Mouse (Mus musculus): ENCODE data around the gene Klkb1. TPM values are rescaled to one million over a fixed set of nuclear protein-coding genes. Genes with fewer than 3 reads are reported as not detected.

Klkb1 gene
- polyA plus RNA-seq, 1 experiment: not detected

- Histone ChIP-seq H3K4me3 (replicated peaks) (no peak overlapping the region), H3K36me3 (ENCODE audit: control insufficient read depth) (no peaks in the 10 kb centered on the region), H3K9me3 (ENCODE audit: control insufficient read depth, low read length) (no peaks in the 10 kb centered on the region), H3K4me1 (ENCODE audit: control insufficient read depth) (no peaks in the 10 kb centered on the region), H3K27me3 (ENCODE audit: control insufficient read depth) (no peaks in the 10 kb centered on the region)
- TF ChIP-seq TAL1 (IDR thresholded peaks at IDR 0.05; ENCODE audit: low read length) (no peak), GATA1 (IDR thresholded peaks at IDR 0.05; ENCODE audit: low read length) (no peak)
Observed at GRCm38 (mm10) chr8:45324151-45324550, 29.5 kb upstream of the Klkb1 start.

- H3K36me3 ChIP-seq (ENCODE audit: control insufficient read depth): no peaks in the 10 kb centered on the region
- TF ChIP-seq TAL1 (IDR thresholded peaks at IDR 0.05; ENCODE audit: low read length) (no peak), GATA1 (IDR thresholded peaks at IDR 0.05; ENCODE audit: low read length) (no peak)
- no peaks in the 10 kb centered on the region for H3K4me1 ChIP-seq (ENCODE audit: control insufficient read depth)
- no peaks in the 10 kb centered on the region for H3K9me3 ChIP-seq (ENCODE audit: control insufficient read depth, low read length)
- H3K27me3 ChIP-seq (ENCODE audit: control insufficient read depth): no peaks in the 10 kb centered on the region
- H3K4me3 ChIP-seq (replicated peaks): no peak overlapping the region
Observed at GRCm38 (mm10) chr8:45321365-45321764, 26.7 kb upstream of the Klkb1 start.

- Histone ChIP-seq H3K4me1 (ENCODE audit: control insufficient read depth) (no peaks in the 10 kb centered on the region), H3K9me3 (ENCODE audit: control insufficient read depth, low read length) (no peaks in the 10 kb centered on the region), H3K27me3 (ENCODE audit: control insufficient read depth) (no peaks in the 10 kb centered on the region), H3K36me3 (ENCODE audit: control insufficient read depth) (no peaks in the 10 kb centered on the region), H3K4me3 (replicated peaks) (no peak overlapping the region)
- TF ChIP-seq TAL1 (IDR thresholded peaks at IDR 0.05; ENCODE audit: low read length) (no peak), GATA1 (IDR thresholded peaks at IDR 0.05; ENCODE audit: low read length) (no peak)
Observed at GRCm38 (mm10) chr8:45320930-45321329, 26.3 kb upstream of the Klkb1 start.

GRCm38 (mm10) chr8:45310967-45311366 lies 16.3 kb upstream of the Klkb1 start:
- H3K4me3 ChIP-seq (replicated peaks): no peak overlapping the region
- no peaks in the 10 kb centered on the region for H3K4me1 ChIP-seq (ENCODE audit: control insufficient read depth)
- H3K36me3 ChIP-seq (ENCODE audit: control insufficient read depth): no peaks in the 10 kb centered on the region; the same call in 1 of the 2 replicates
- peaks cover 2% of the 10 kb centered on the region; the same call in 1 of the 2 replicates for H3K9me3 ChIP-seq (ENCODE audit: control insufficient read depth, low read length)
- no peaks in the 10 kb centered on the region for H3K27me3 ChIP-seq (ENCODE audit: control insufficient read depth)
- TF ChIP-seq TAL1 (IDR thresholded peaks at IDR 0.05; ENCODE audit: low read length): no peak
- TF ChIP-seq GATA1 (IDR thresholded peaks at IDR 0.05; ENCODE audit: low read length): no peak

GRCm38 (mm10) chr8:45308366-45308765 lies 13.7 kb upstream of the Klkb1 start, which contains the start of gene Gm45753:
Gene Gm45753, minus strand, starts transcription at chr8:45308466.
- no peaks in the 10 kb centered on the region for H3K4me1 ChIP-seq (ENCODE audit: control insufficient read depth)
- no peaks in the 10 kb centered on the region; the same call in 1 of the 2 replicates for H3K9me3 ChIP-seq (ENCODE audit: control insufficient read depth, low read length)
- no peak within 1 kb of the TSS for H3K4me3 ChIP-seq (replicated peaks)
- no peaks in the 10 kb centered on the region for H3K27me3 ChIP-seq (ENCODE audit: control insufficient read depth)
- H3K36me3 ChIP-seq (ENCODE audit: control insufficient read depth): no peaks in the 10 kb centered on the region; the same call in 1 of the 2 replicates
- no peak for TF ChIP-seq TAL1 (IDR thresholded peaks at IDR 0.05; ENCODE audit: low read length)
- TF ChIP-seq GATA1 (IDR thresholded peaks at IDR 0.05; ENCODE audit: low read length): no peak

- Histone ChIP-seq H3K4me1 (ENCODE audit: control insufficient read depth) (no peaks in the 10 kb centered on the region), H3K9me3 (ENCODE audit: control insufficient read depth, low read length) (no peaks in the 10 kb centered on the region; the same call in 1 of the 2 replicates), H3K36me3 (ENCODE audit: control insufficient read depth) (no peaks in the 10 kb centered on the region; the same call in 1 of the 2 replicates), H3K27me3 (ENCODE audit: control insufficient read depth) (no peaks in the 10 kb centered on the region), H3K4me3 (replicated peaks) (no peak overlapping the region)
- no peak for TF ChIP-seq GATA1 (IDR thresholded peaks at IDR 0.05; ENCODE audit: low read length)
- no peak for TF ChIP-seq TAL1 (IDR thresholded peaks at IDR 0.05; ENCODE audit: low read length)
Observed at GRCm38 (mm10) chr8:45305479-45305878, 10.8 kb upstream of the Klkb1 start.

- no peaks in the 10 kb centered on the region for H3K4me1 ChIP-seq (ENCODE audit: control insufficient read depth)
- no peaks in the 10 kb centered on the region for H3K36me3 ChIP-seq (ENCODE audit: control insufficient read depth)
- TF ChIP-seq TAL1 (IDR thresholded peaks at IDR 0.05; ENCODE audit: low read length) (no peak), GATA1 (IDR thresholded peaks at IDR 0.05; ENCODE audit: low read length) (no peak)
- H3K27me3 ChIP-seq (ENCODE audit: control insufficient read depth): no peaks in the 10 kb centered on the region
- H3K4me3 ChIP-seq (replicated peaks): no peak overlapping the region
- no peaks in the 10 kb centered on the region for H3K9me3 ChIP-seq (ENCODE audit: control insufficient read depth, low read length)
Observed at GRCm38 (mm10) chr8:45304354-45304753, 9.7 kb upstream of the Klkb1 start.

- TF ChIP-seq TAL1 (IDR thresholded peaks at IDR 0.05; ENCODE audit: low read length) (no peak), GATA1 (IDR thresholded peaks at IDR 0.05; ENCODE audit: low read length) (no peak)
Observed at GRCm38 (mm10) chr8:45302390-45302789, 7.7 kb upstream of the Klkb1 start.

GRCm38 (mm10) chr8:45295276-45295675 lies 617 bp upstream of the Klkb1 start:
- Histone ChIP-seq H3K27me3 (ENCODE audit: control insufficient read depth) (no peaks in the 10 kb centered on the region), H3K4me1 (ENCODE audit: control insufficient read depth) (no peaks in the 10 kb centered on the region), H3K4me3 (replicated peaks) (no peak overlapping the region), H3K36me3 (ENCODE audit: control insufficient read depth) (no peaks in the 10 kb centered on the region), H3K9me3 (ENCODE audit: control insufficient read depth, low read length) (peaks cover 11% of the 10 kb centered on the region)
- TF ChIP-seq TAL1 (IDR thresholded peaks at IDR 0.05; ENCODE audit: low read length): no peak
- TF ChIP-seq GATA1 (IDR thresholded peaks at IDR 0.05; ENCODE audit: low read length): no peak

More at GRCm38 (mm10) chr8:45302390-45302789, 7.7 kb upstream of the Klkb1 start:
- H3K9me3 ChIP-seq (ENCODE audit: control insufficient read depth, low read length): peaks cover 3% of the 10 kb centered on the region; the same call in 1 of the 2 replicates
- H3K36me3 ChIP-seq (ENCODE audit: control insufficient read depth): no peaks in the 10 kb centered on the region
- H3K27me3 ChIP-seq (ENCODE audit: control insufficient read depth): no peaks in the 10 kb centered on the region
- H3K4me3 ChIP-seq (replicated peaks): no peak overlapping the region
- no peaks in the 10 kb centered on the region for H3K4me1 ChIP-seq (ENCODE audit: control insufficient read depth)

- Histone ChIP-seq H3K9me3 (ENCODE audit: control insufficient read depth, low read length) (0 out of 2 replicates have a peak, but pooled peaks cover 7% of the 10 kb centered on the region), H3K27me3 (ENCODE audit: control insufficient read depth) (no peaks in the 10 kb centered on the region), H3K36me3 (ENCODE audit: control insufficient read depth) (no peaks in the 10 kb centered on the region), H3K4me1 (ENCODE audit: control insufficient read depth) (no peaks in the 10 kb centered on the region), H3K4me3 (replicated peaks) (no peak overlapping the region)
- TF ChIP-seq TAL1 (IDR thresholded peaks at IDR 0.05; ENCODE audit: low read length): no peak
- no peak for TF ChIP-seq GATA1 (IDR thresholded peaks at IDR 0.05; ENCODE audit: low read length)
Observed at GRCm38 (mm10) chr8:45291790-45292189, 2.9 kb downstream of the Klkb1 start.
